Mouse (Mus musculus): ENCODE results near the gene Rab6a. TPM values are rescaled to one million over a fixed set of nuclear protein-coding genes. Genes with fewer than 3 reads are reported as not detected.

Rab6a gene
- total RNA-seq, 4 experiments from 2014 or later: 64.9 to 73.3 (median 68.4) TPM

DNA sequence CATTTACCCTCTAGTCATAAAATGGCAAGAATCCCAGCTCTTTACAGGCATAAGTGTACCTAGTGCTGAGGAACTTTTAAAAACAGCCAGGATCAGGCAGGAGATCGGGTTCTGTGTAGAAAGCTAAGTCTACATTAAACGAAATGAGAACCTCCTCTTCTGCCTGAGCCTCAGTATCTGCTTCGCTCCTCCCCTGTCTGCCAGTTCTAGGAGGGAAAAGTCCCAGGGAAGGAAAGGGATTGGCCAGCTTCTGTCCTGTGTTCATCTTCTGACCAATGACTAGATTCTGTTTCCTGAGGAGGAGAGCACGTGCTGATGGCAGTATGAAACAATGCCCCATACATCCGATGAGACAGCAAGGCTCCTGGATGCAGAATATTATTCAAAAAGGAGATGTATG is 73.9 kb downstream of the Rab6a start:
- no peak for DNase-seq (ENCODE audit: low spot score in 2 of 2)

- no peak for DNase-seq (ENCODE audit: low spot score in 2 of 2)
These were observed 76.0 kb downstream of the Rab6a start for GRCm38 (mm10) chr7:100683241-100683640.

GRCm38 (mm10) chr7:100684081-100684480 is 76.9 kb downstream of the Rab6a start:
- DNase-seq (ENCODE audit: low spot score in 2 of 2): no peak

- peak in 1 of 2 experiments; percentile 8 for DNase-seq (ENCODE audit: low spot score in 2 of 2)
These were observed 77.3 kb downstream of the Rab6a start for GRCm38 (mm10) chr7:100684538-100684937.

DNA sequence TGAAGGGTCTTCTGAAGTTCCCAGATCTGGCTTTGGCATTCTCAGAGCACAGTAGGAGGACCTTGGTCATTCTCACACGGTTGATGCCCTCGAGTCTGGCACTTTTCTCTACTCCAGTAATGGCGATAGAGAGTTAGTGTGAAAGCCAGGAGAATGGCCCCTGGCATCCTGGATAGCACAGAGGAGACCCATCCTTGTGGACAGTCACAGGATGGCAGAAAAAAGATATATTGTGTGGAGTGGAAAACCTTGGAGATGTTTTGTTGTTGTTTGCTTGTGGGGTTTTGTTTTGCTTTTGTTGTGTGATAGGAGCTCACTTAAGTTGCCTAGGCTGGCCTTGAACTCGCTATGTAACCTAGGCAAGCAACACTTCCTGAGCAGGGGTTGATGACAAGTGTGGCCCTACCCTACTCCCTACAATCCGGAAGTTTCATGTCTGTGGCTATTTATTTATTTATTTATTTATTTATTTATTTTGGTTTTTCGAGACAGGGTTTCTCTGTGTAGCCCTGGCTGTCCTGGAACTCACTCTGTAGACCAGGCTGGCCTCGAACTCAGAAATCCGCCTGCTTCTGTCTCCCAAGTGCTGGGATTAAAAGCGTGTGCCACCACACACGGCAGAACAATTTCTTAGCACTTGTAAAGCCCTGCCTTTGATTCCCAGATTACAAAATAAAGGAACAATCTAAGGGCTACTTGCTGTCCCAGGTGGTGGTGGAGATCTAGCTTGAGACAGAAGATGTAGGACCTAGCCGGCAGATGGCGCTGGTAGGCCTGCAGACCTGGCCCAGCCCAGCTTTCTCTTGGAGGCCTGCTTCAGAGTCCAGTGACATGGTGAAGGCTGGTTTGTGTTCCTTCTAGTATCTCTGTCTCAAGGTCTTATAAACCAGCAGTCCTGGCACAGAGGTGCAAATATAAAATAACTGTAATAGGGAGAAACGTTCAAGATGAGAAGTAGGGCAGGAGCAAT is 78.1 kb downstream of the Rab6a start:
- peak; percentile 29 to 32 for DNase-seq (ENCODE audit: low spot score in 2 of 2)

DNA sequence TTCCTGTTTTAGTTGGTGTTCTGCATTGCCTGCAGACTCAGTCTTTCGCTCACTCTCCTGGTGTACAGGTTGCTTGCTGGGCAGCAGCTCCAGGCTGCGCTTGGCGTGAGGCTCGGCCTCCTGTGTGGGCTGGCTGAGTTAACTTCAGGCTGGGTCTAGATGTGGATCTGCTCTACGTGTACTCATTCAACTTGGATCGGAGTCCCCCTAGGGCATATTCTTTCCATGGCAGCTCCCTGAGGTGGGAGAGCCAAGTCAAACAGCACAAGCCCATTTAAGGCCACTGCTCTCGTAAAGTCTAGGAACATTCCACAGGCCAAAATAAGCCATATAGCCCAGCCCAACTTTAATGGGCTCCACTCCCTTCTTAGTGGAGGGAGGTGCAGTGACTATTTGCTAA is 81.3 kb downstream of the Rab6a start:
- DNase-seq (ENCODE audit: low spot score in 2 of 2): no peak

Other genes starting within 250 kb of the Rab6a start
- gene C2cd3, start 235.2 kb upstream of the Rab6a start, total RNA-seq (2022): 1 to 10 TPM; 5.2 to 5.8 (median 5.5) TPM
- 10 to 100 TPM; 20.4 to 30.2 (median 24.2) TPM for gene Ppme1, start 235.1 kb upstream of the Rab6a start, total RNA-seq (2022)
- gene Ucp3, start 134.4 kb upstream of the Rab6a start, total RNA-seq (2022): 100 to 1,000 TPM in 2 of 4 experiments, 10 to 100 TPM in 2; 88.7 to 109 (median 102) TPM
- 10 to 100 TPM in 2 of 4 experiments, 1 to 10 TPM in 2; 6.3 to 15.0 (median 12.0) TPM for gene Ucp2, start 114.1 kb upstream of the Rab6a start, total RNA-seq (2022)
- under 1 TPM in 1 of 4 experiments, not detected in 3; 0.13 TPM for gene Dnajb13, start 92.5 kb upstream of the Rab6a start, total RNA-seq (2022)
- gene Coa4, start 70.3 kb upstream of the Rab6a start, total RNA-seq (2022): 10 to 100 TPM in 2 of 4 experiments, 1 to 10 TPM in 2; 8.3 to 10.7 (median 9.7) TPM
- gene Mrpl48, start 891 bp downstream of the Rab6a start, total RNA-seq (2022): 10 to 100 TPM; 53.5 to 64.5 (median 58.5) TPM
- gene Plekhb1, start 55.0 kb downstream of the Rab6a start, total RNA-seq (2022): 100 to 1,000 TPM in 2 of 4 experiments, 10 to 100 TPM in 2; 85.9 to 102 (median 98.0) TPM
- 10 to 100 TPM; 39.0 to 44.3 (median 40.7) TPM for gene Fam168a, start 99.2 kb downstream of the Rab6a start, total RNA-seq (2022)